Mouse (Mus musculus) small intestine, adult 2 months (tissue): Measurements from ENCODE around the gene Cbx5.
A peak's percentile ranks its signal among the peaks of the same experiment; 100 is the strongest.

ENCODE experiments used
- CTCF ChIP-seq: fragments of 200-500 bp; IDR thresholded peaks from 2 replicates; pipeline ENCODE4 v1.5.1; 2012; ENCODE audit warnings: low read depth, mild to moderate bottlenecking, control low read depth, inconsistent platforms, low read length, moderate library complexity, mixed read lengths; ENCODE audit not compliant: insufficient replicate concordance, insufficient read length; ENCODE audit errors: extremely low read depth
- POLR2A ChIP-seq: fragments of 200-500 bp; IDR thresholded peaks from 2 replicates; pipeline ENCODE4 v1.6.1; 2012; ENCODE audit warnings: low read depth, mild to moderate bottlenecking, control low read depth, inconsistent platforms, low read length, moderate library complexity

GRCm38 (mm10) chr15:103165379-103165778 lies 74.2 kb downstream of the Cbx5 start:
- no peak for TF ChIP-seq POLR2A
- TF ChIP-seq CTCF, result peak; percentile 94
